In genomic region chr5:73955005-73955404, GRCm38 (mm10) we compare ENCODE assay signal across 19 mouse cellular contexts.
A peak's percentile ranks its signal among the peaks of the same experiment; 100 is the strongest.
DNase-seq lines count a peak whose midpoint lies in the region; ATAC-seq and TF ChIP-seq lines count a peak whose summit lies in the region.
"Had no signal": no experiment of that assay in that cellular context is flagged by ENCODE, and none has a peak within 500 bp of the region (broad histone marks: within the 10 kb centered on the region; RNA-seq: fewer than 3 reads in every experiment).

No protein-coding gene starts in this region.

- H3K9me3 ChIP-seq in CH12.LX (replicated peaks; ENCODE audit: low read length): no peaks in the 10 kb centered on the region
- no peaks in the 10 kb centered on the region for H3K9me3 ChIP-seq in intestine, embryonic 15.5 days
- H3K9me3 ChIP-seq in liver, embryonic 11.5 days (ENCODE audit: control insufficient read depth, low read length): no peaks in the 10 kb centered on the region
- H3K9me3 ChIP-seq: heart, embryonic 13.5 days; hindbrain, embryonic 10.5 days; limb, embryonic 13.5 days; liver, embryonic 15.5 days had no signal

- no peak overlapping the region for H3K4me3 ChIP-seq in CH12.LX (replicated peaks in 1 of 3; ENCODE audit: low read depth in 2 of 3, low read length in 2 of 3, poor library complexity in 1 of 3)
- no peak overlapping the region for H3K4me3 ChIP-seq in left cerebral cortex, adult 2 months
- H3K4me3 ChIP-seq in intestine, embryonic 15.5 days (replicated peaks): no peak overlapping the region
- no peak overlapping the region for H3K4me3 ChIP-seq in liver, embryonic 11.5 days (ENCODE audit: low read depth, low read length)
- H3K4me3 ChIP-seq: erythroblast, embryonic 14.5 days; heart, embryonic 13.5 days; hindbrain, embryonic 10.5 days; limb, embryonic 13.5 days; liver, embryonic 15.5 days had no signal

- H3K36me3 ChIP-seq in CH12.LX (replicated peaks in 1 of 2; ENCODE audit: control insufficient read depth in 1 of 2, insufficient read depth in 1 of 2, low read length in 1 of 2): peaks cover 24 to 47% of the 10 kb centered on the region in 2 experiments
- H3K36me3 ChIP-seq in intestine, embryonic 15.5 days: no peaks in the 10 kb centered on the region
- H3K36me3 ChIP-seq in liver, embryonic 11.5 days (ENCODE audit: control insufficient read depth, insufficient read depth, low read length): no peaks in the 10 kb centered on the region
- H3K36me3 ChIP-seq: heart, embryonic 13.5 days; hindbrain, embryonic 10.5 days; limb, embryonic 13.5 days; liver, embryonic 15.5 days had no signal

- H3K27me3 ChIP-seq in CH12.LX (replicated peaks): no peaks in the 10 kb centered on the region
- H3K27me3 ChIP-seq in intestine, embryonic 15.5 days (replicated peaks): no peaks in the 10 kb centered on the region
- H3K27me3 ChIP-seq in liver, embryonic 11.5 days (replicated peaks; ENCODE audit: control insufficient read depth, insufficient read depth, low read length): no peaks in the 10 kb centered on the region
- H3K27me3 ChIP-seq: heart, embryonic 13.5 days; limb, embryonic 13.5 days; liver, embryonic 15.5 days had no signal

- dilution Hi-C loops in CH12.LX (cut with MboI; ENCODE audit: extremely low pct_ligation_motif_present, extremely low pct_unique_long_range_greater_than_20kb, low sequenced_read_pairs): no loop called here

- no peak overlapping the region for H3K27ac ChIP-seq in CH12.LX (ENCODE audit: insufficient read depth, low read depth)
- H3K27ac ChIP-seq in left cerebral cortex, adult 2 months: peak overlapping the region; percentile 40
- no peak overlapping the region for H3K27ac ChIP-seq in intestine, embryonic 15.5 days
- no peak overlapping the region for H3K27ac ChIP-seq in liver, embryonic 11.5 days (ENCODE audit: low read depth, low read length)
- H3K27ac ChIP-seq: heart, embryonic 13.5 days; hindbrain, embryonic 10.5 days; limb, embryonic 13.5 days; liver, embryonic 15.5 days had no signal

- 92% methylated on average over 4 of the region's 4 CpGs for WGBS in intestine, embryonic 15.5 days
- 88% methylated on average over 4 of the region's 4 CpGs for WGBS in liver, embryonic 11.5 days

- no peak for TF ChIP-seq RAD21 in CH12.LX (IDR thresholded peaks at IDR 0.05; ENCODE audit: low read depth, low read length)

- no peak for TF ChIP-seq CTCF in CH12.LX (conservative IDR thresholded peaks at IDR 0.05 in 1 of 2, IDR thresholded peaks at IDR 0.05 in 1 of 2; ENCODE audit: low read depth in 2 of 2, low read length in 2 of 2)
- TF ChIP-seq CTCF in left cerebral cortex, adult 2 months (IDR thresholded peaks at IDR 0.05): no peak

- in situ Hi-C loops in CH12.LX (cut with MboI; ENCODE audit: low pct_ligation_motif_present, low pct_unique_long_range_greater_than_20kb, low sequenced_read_pairs): no loop called here

- peaks cover 7 to 22% of the 10 kb centered on the region in 2 experiments; a peak in 3 of 4 replicates for H3K4me1 ChIP-seq in CH12.LX (ENCODE audit: control insufficient read depth in 1 of 2, insufficient read depth in 2 of 2)
- no peaks in the 10 kb centered on the region for H3K4me1 ChIP-seq in intestine, embryonic 15.5 days (replicated peaks)
- no peaks in the 10 kb centered on the region for H3K4me1 ChIP-seq in liver, embryonic 11.5 days (replicated peaks; ENCODE audit: control insufficient read depth, insufficient read depth, low read length)
- H3K4me1 ChIP-seq: heart, embryonic 13.5 days; liver, embryonic 15.5 days had no signal

- H3K9ac ChIP-seq in CH12.LX (ENCODE audit: insufficient read depth, low read depth): no peak overlapping the region
- H3K9ac ChIP-seq in intestine, embryonic 15.5 days: no peak overlapping the region
- H3K9ac ChIP-seq in liver, embryonic 11.5 days (ENCODE audit: low read depth, low read length): no peak overlapping the region
- H3K9ac ChIP-seq: heart, embryonic 13.5 days; limb, embryonic 13.5 days; liver, embryonic 15.5 days had no signal

- TF ChIP-seq EP300 in CH12.LX (IDR thresholded peaks at IDR 0.05; ENCODE audit: low read length): no peak

- intact Hi-C loops in left cerebral cortex, adult 2 months (cut with DNase I): loop anchor here (10.0 kb wide), 1 partner anchor 240 kb away; the partner anchor contains the start of gene Rasl11b

- TF ChIP-seq POLR2A in CH12.LX (IDR thresholded peaks at IDR 0.05; ENCODE audit: low read depth, low read length): 0 out of 2 replicates have a peak, but pooled peaks have one; percentile 25

- no peak for DNase-seq in cerebellum, postnatal 4 days (ENCODE audit: low spot score in 2 of 2)
- no peak for DNase-seq in CH12.LX (ENCODE audit: extremely low read depth)
- DNase-seq in cerebellum, adult 9-11 months: peak; percentile 61
- DNase-seq in left cerebral cortex, adult 2 months (ENCODE audit: extremely low spot score in 1 of 2, low spot score in 2 of 2): peak; percentile 19 to 22
- no peak for DNase-seq in heart, adult 9 months (ENCODE audit: low spot score in 2 of 2)
- DNase-seq in liver, embryonic 11.5 days (ENCODE audit: low spot score): no peak
- DNase-seq: gastrocnemius, postnatal 36 days; kidney, adult 9 months; kidney, postnatal 36 days; thymus, adult 2 months had no signal

- H3K4me2 ChIP-seq in CH12.LX (ENCODE audit: insufficient read depth, low read depth, poor library complexity, severe bottlenecking): no peak overlapping the region
- no peak overlapping the region for H3K4me2 ChIP-seq in intestine, embryonic 15.5 days (replicated peaks)
- H3K4me2 ChIP-seq in liver, embryonic 11.5 days: no peak overlapping the region
- H3K4me2 ChIP-seq: heart, embryonic 13.5 days; limb, embryonic 13.5 days; liver, embryonic 15.5 days had no signal

- H3K79me2 ChIP-seq in CH12.LX (replicated peaks; ENCODE audit: control insufficient read depth, extremely low read depth, insufficient read depth, poor library complexity, severe bottlenecking): no peaks in the 10 kb centered on the region

- ATAC-seq in cerebellum, adult (ENCODE audit: insufficient number of reproducible peaks, low FRiP score, low TSS enrichment): peak; percentile 78
- ATAC-seq in intestine, embryonic 15.5 days: no peak
- no peak for ATAC-seq in liver, embryonic 11.5 days (replicated peaks; ENCODE audit: low FRiP score)
- ATAC-seq: lung, postnatal 0 days; midbrain, embryonic 16.5 days had no signal

TF ChIP-seq in CH12.LX, 34 proteins besides CTCF, POLR2A, EP300 and RAD21:
- TF ChIP-seq ZNF384 (IDR thresholded peaks at IDR 0.05; ENCODE audit: low read depth, low read length) (no peak), BHLHE40 (IDR thresholded peaks at IDR 0.05; ENCODE audit: low read depth, low read length) (no peak), KAT2A (IDR thresholded peaks at IDR 0.05; ENCODE audit: insufficient replicate concordance, low read length) (no peak)

Comparison
In these comparisons a context has a peak if more than half of its experiments do, and no peak if none do; other contexts are left out.
1. DNase-seq: peak in cerebellum, adult 9-11 months (single experiment) and left cerebral cortex, adult 2 months (2 of 2); none in cerebellum, postnatal 4 days (0 of 2), CH12.LX (single experiment), heart, adult 9 months (0 of 2) and liver, embryonic 11.5 days (single experiment).